In genomic region chr6:51824136-51824830, GRCm38 (mm10) we compare ENCODE assay signal across 17 mouse cellular contexts.
DNase-seq lines count a peak whose midpoint lies in the region; ATAC-seq and TF ChIP-seq lines count a peak whose summit lies in the region.
"Had no signal": no experiment of that assay in that cellular context is flagged by ENCODE, and none has a peak within 500 bp of the region (broad histone marks: within the 10 kb centered on the region; RNA-seq: fewer than 3 reads in every experiment).

No protein-coding gene starts in this region.

- no peak overlapping the region for H3K27ac ChIP-seq in kidney, embryonic 16.5 days (ENCODE audit: low read length)
- no peak overlapping the region for H3K27ac ChIP-seq in lung, postnatal 0 days (ENCODE audit: low read length)
- H3K27ac ChIP-seq in limb, embryonic 10.5 days, result peak overlapping the region; percentile 67
- H3K27ac ChIP-seq: embryonic facial prominence, embryonic 15.5 days; forebrain, embryonic 10.5 days; heart, adult 2 months; heart, embryonic 15.5 days; liver, embryonic 12.5 days had no signal

- no peak overlapping the region for H3K4me2 ChIP-seq in kidney, embryonic 16.5 days (replicated peaks; ENCODE audit: low read depth, low read length)
- no peak overlapping the region for H3K4me2 ChIP-seq in lung, postnatal 0 days (replicated peaks; ENCODE audit: low read depth, low read length)
- H3K4me2 ChIP-seq: embryonic facial prominence, embryonic 15.5 days; heart, embryonic 15.5 days; liver, embryonic 12.5 days had no signal

- H3K4me3 ChIP-seq in kidney, embryonic 16.5 days (ENCODE audit: low read length), result no peak overlapping the region
- H3K4me3 ChIP-seq in lung, postnatal 0 days (ENCODE audit: low read depth, low read length), result no peak overlapping the region
- no peak overlapping the region for H3K4me3 ChIP-seq in limb, embryonic 10.5 days
- H3K4me3 ChIP-seq: embryonic facial prominence, embryonic 15.5 days; forebrain, embryonic 10.5 days; heart, adult 2 months; heart, embryonic 15.5 days; liver, embryonic 12.5 days had no signal

- no peak overlapping the region for H3K9ac ChIP-seq in kidney, embryonic 16.5 days (replicated peaks; ENCODE audit: low read length)
- H3K9ac ChIP-seq in lung, postnatal 0 days (replicated peaks; ENCODE audit: low read depth), result no peak overlapping the region
- H3K9ac ChIP-seq: embryonic facial prominence, embryonic 15.5 days; heart, embryonic 15.5 days; liver, embryonic 12.5 days had no signal

- DNase-seq in kidney, adult 11 months, result no peak
- DNase-seq in lung, postnatal 0 days (ENCODE audit: low spot score), result peak; percentile 39
- no peak for DNase-seq in lung, postnatal 36 days
- peak; percentile 73 for DNase-seq in adrenal gland, postnatal 14 days
- DNase-seq in limb, embryonic 10.5 days (ENCODE audit: low spot score), result no peak
- DNase-seq: cerebellum, adult 11 months; gastrocnemius, postnatal 14 days; heart, adult 2 months; left cerebral cortex, postnatal 4 days; right cerebral cortex, postnatal 14 days had no signal

- H3K36me3 ChIP-seq in kidney, embryonic 16.5 days (ENCODE audit: insufficient read depth, low read length), result no peaks in the 10 kb centered on the region
- H3K36me3 ChIP-seq in lung, postnatal 0 days (ENCODE audit: insufficient read depth, low read length), result no peaks in the 10 kb centered on the region
- H3K36me3 ChIP-seq in limb, embryonic 10.5 days, result no peaks in the 10 kb centered on the region
- H3K36me3 ChIP-seq: embryonic facial prominence, embryonic 15.5 days; forebrain, embryonic 10.5 days; heart, embryonic 15.5 days; liver, embryonic 12.5 days had no signal

- 47% methylated on average over 9 of the region's 9 CpGs for WGBS in kidney, embryonic 16.5 days
- 52% methylated on average over 9 of the region's 9 CpGs for WGBS in lung, postnatal 0 days
- WGBS in limb, embryonic 10.5 days, result 77% methylated on average over 9 of the region's 9 CpGs

- H3K27me3 ChIP-seq in kidney, embryonic 16.5 days (ENCODE audit: insufficient read depth, low read length), result no peaks in the 10 kb centered on the region
- H3K27me3 ChIP-seq in lung, postnatal 0 days (replicated peaks; ENCODE audit: insufficient read depth, low read length), result no peaks in the 10 kb centered on the region
- no peaks in the 10 kb centered on the region for H3K27me3 ChIP-seq in limb, embryonic 10.5 days (ENCODE audit: low read depth, poor library complexity, severe bottlenecking)
- H3K27me3 ChIP-seq: embryonic facial prominence, embryonic 15.5 days; heart, embryonic 15.5 days had no signal

- TF ChIP-seq CTCF in lung, postnatal 0 days (IDR thresholded peaks at IDR 0.05), result no peak

- peak; percentile 51; the same call in 1 of the 2 replicates for ATAC-seq in kidney, embryonic 16.5 days (ENCODE audit: low FRiP score, low TSS enrichment)
- ATAC-seq in lung, postnatal 0 days, result peak; percentile 63
- no peak for ATAC-seq in megakaryocyte, adult 5-6 weeks (ENCODE audit: poor library complexity, severe bottlenecking)
- ATAC-seq: liver, embryonic 12.5 days; midbrain, embryonic 16.5 days had no signal

- H3K9me3 ChIP-seq in kidney, embryonic 16.5 days (ENCODE audit: low read length), result no peaks in the 10 kb centered on the region
- no peaks in the 10 kb centered on the region for H3K9me3 ChIP-seq in lung, postnatal 0 days (ENCODE audit: low read length)
- H3K9me3 ChIP-seq in limb, embryonic 10.5 days (replicated peaks), result no peaks in the 10 kb centered on the region
- H3K9me3 ChIP-seq: embryonic facial prominence, embryonic 15.5 days; forebrain, embryonic 10.5 days; heart, embryonic 15.5 days; liver, embryonic 12.5 days had no signal

- no peak for TF ChIP-seq EP300 in lung, postnatal 0 days (IDR thresholded peaks at IDR 0.05)

- H3K4me1 ChIP-seq in kidney, embryonic 16.5 days (ENCODE audit: insufficient read depth, low read length), result peaks cover 5% of the 10 kb centered on the region; the same call in 1 of the 2 replicates
- no peaks in the 10 kb centered on the region for H3K4me1 ChIP-seq in lung, postnatal 0 days (ENCODE audit: insufficient read depth, low read depth, low read length)
- H3K4me1 ChIP-seq in limb, embryonic 10.5 days, result peaks cover 15% of the 10 kb centered on the region; the same call in 1 of the 2 replicates
- H3K4me1 ChIP-seq: embryonic facial prominence, embryonic 15.5 days; heart, embryonic 15.5 days; liver, embryonic 12.5 days had no signal

Comparison
In these comparisons a context has a peak if more than half of its experiments do, and no peak if none do; other contexts are left out.
1. DNase-seq: peak in lung, postnatal 0 days (single experiment) and adrenal gland, postnatal 14 days (single experiment); none in kidney, adult 11 months (single experiment), lung, postnatal 36 days (single experiment) and limb, embryonic 10.5 days (single experiment).